Mouse (Mus musculus) forebrain, postnatal 0 days (tissue): ENCODE measurements at regions not wholly inside any gene's neighbourhood (a gene's known extent, or its start where the extent isn't known, plus 50 kb on each side); places are given as distances from the start of the nearest gene placed in this dataset.

Experiments
- ATAC-seq: fragments of 200-750 bp; cut with Nextera tagmentation; 2 replicates; pipeline ENCODE4 v1.8.0; 2017; ENCODE audit warnings: mild to moderate bottlenecking, moderate library complexity
- DNase-seq: peaks from one replicate; pipeline ENCODE4 v3.0.0-alpha.2; 2015
- H3K27ac ChIP-seq: fragments of 300-500 bp; sonication (generic); 2 replicates; pipeline ENCODE4 v1.5.1; 2014; ENCODE audit warnings: low read depth, mild to moderate bottlenecking, antibody characterized with exemption, low read length, moderate library complexity, mixed read lengths
- H3K27me3 ChIP-seq: fragments of 300-500 bp; sonication (generic); 2 replicates; pipeline ENCODE4 v1.6.1; 2014; ENCODE audit warnings: mild to moderate bottlenecking, low read length, mixed read lengths; ENCODE audit not compliant: insufficient read depth
- H3K36me3 ChIP-seq: fragments of 300-500 bp; sonication (generic); 2 replicates; pipeline ENCODE4 v1.6.1; 2014; ENCODE audit warnings: mild to moderate bottlenecking, moderate library complexity; ENCODE audit not compliant: insufficient read depth
- H3K4me1 ChIP-seq: fragments of 300-500 bp; sonication (generic); 2 replicates; pipeline ENCODE4 v1.6.1; 2014; ENCODE audit warnings: antibody characterized with exemption; ENCODE audit not compliant: insufficient read depth
- H3K4me2 ChIP-seq: fragments of 300-500 bp; sonication (generic); 2 replicates; pipeline ENCODE4 v1.6.1; 2014; ENCODE audit warnings: low read depth, mild to moderate bottlenecking, moderate library complexity
- H3K4me3 ChIP-seq: fragments of 300-500 bp; sonication (generic); 2 replicates; pipeline ENCODE4 v1.5.1; 2014; ENCODE audit warnings: low read depth, low read length, mixed read lengths
- H3K9ac ChIP-seq: fragments of 300-500 bp; sonication (generic); 2 replicates; pipeline ENCODE4 v1.6.1; 2014; ENCODE audit warnings: mild to moderate bottlenecking
- H3K9me3 ChIP-seq: fragments of 300-500 bp; sonication (generic); 2 replicates; pipeline ENCODE4 v1.6.1; 2016; ENCODE audit warnings: low read length
- CTCF ChIP-seq: sonication (generic); IDR thresholded peaks from 2 replicates; pipeline ENCODE4 v1.5.1; 2016; ENCODE audit warnings: antibody characterized with exemption, control low read depth, low read depth
- WGBS: fragments of 180-500 bp; shearing (Covaris S2); extraction: QIAGEN DNeasy Blood & Tissue Kit; methylation state at CpG from one replicate; pipeline ENCODE4 v1.1.7; 2014; 5-methylcytosine and 5-hydroxymethylcytosine counted together

DNA sequence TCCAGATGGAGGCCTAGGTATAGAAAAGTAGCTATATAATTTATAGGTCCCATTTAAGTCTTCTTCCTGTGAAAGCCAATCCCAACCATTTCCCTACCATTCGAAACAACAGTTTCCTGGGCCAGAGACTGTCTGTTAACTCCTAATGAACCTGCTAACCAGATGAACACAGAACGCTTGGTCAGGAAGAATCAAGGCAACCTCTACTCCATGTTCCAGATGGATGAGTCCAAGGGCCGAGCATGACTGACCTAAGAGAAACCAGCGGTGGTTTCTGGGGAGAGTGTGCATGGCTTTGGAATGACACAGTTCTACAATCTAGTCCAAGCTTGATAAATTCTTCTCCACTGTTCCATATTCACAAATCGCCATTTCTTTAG, 55.8 kb upstream of the Slc5a12 start:
- H3K36me3 ChIP-seq: no peaks in the 10 kb centered on the region
- H3K27me3 ChIP-seq: no peaks in the 10 kb centered on the region
- no peaks in the 10 kb centered on the region for H3K9me3 ChIP-seq
- H3K9ac ChIP-seq: no peak overlapping the region
- H3K27ac ChIP-seq: no peak overlapping the region
- DNase-seq (no peak), ATAC-seq (no peak)
- TF ChIP-seq CTCF: no peak
- no peaks in the 10 kb centered on the region for H3K4me1 ChIP-seq
- H3K4me3 ChIP-seq: no peak overlapping the region
- no peak overlapping the region for H3K4me2 ChIP-seq
- WGBS: 95% methylated on average over 5 of the region's 5 CpGs
